Mouse (Mus musculus) liver, embryonic 14.5 days (tissue): ENCODE measurements around the gene Vav3.

Experiments
- CTCF ChIP-seq: IDR thresholded peaks from 2 replicates; pipeline ENCODE4 v1.5.1; 2016; ENCODE audit warnings: antibody characterized with exemption, low read depth, control low read depth
- EP300 ChIP-seq: IDR thresholded peaks from 2 replicates; pipeline ENCODE4 v1.6.1; 2016; ENCODE audit warnings: antibody characterized with exemption, low read depth

GRCm38 (mm10) chr3:109378278-109378677 lies 37.8 kb downstream of the Vav3 start:
- TF ChIP-seq CTCF (no peak), EP300 (no peak)
